Mouse (Mus musculus) embryonic facial prominence, embryonic 13.5 days (tissue): Measurements from ENCODE around the gene Capn11. TPM values are rescaled to one million over a fixed set of nuclear protein-coding genes. Genes with fewer than 3 reads are reported as not detected.

Experiments
- ATAC-seq: fragments of 200-750 bp; cut with Nextera tagmentation; 2 replicates; pipeline ENCODE4 v1.8.0; 2017; ENCODE audit warnings: low read depth; ENCODE audit not compliant: insufficient number of reproducible peaks, insufficient read depth, low FRiP score, low TSS enrichment
- H3K27ac ChIP-seq: fragments of 300-500 bp; sonication (generic); 2 replicates; pipeline ENCODE4 v1.5.1; 2015; ENCODE audit warnings: moderate library complexity, mild to moderate bottlenecking, inconsistent platforms
- H3K27me3 ChIP-seq: fragments of 300-500 bp; sonication (generic); 2 replicates; pipeline ENCODE4 v1.6.1; 2015; ENCODE audit warnings: mild to moderate bottlenecking, inconsistent platforms
- H3K36me3 ChIP-seq: fragments of 300-500 bp; sonication (generic); 2 replicates; pipeline ENCODE4 v1.6.1; 2015; ENCODE audit warnings: mild to moderate bottlenecking, inconsistent platforms
- H3K4me1 ChIP-seq: fragments of 300-500 bp; sonication (generic); 2 replicates; pipeline ENCODE4 v1.6.1; 2015; ENCODE audit warnings: inconsistent platforms
- H3K4me2 ChIP-seq: fragments of 300-500 bp; sonication (generic); 2 replicates; pipeline ENCODE4 v1.6.1; 2015; ENCODE audit warnings: moderate library complexity, mild to moderate bottlenecking, inconsistent platforms
- H3K4me3 ChIP-seq: fragments of 300-500 bp; sonication (generic); 2 replicates; pipeline ENCODE4 v1.5.1; 2015; ENCODE audit warnings: mild to moderate bottlenecking, inconsistent platforms
- H3K9ac ChIP-seq: fragments of 300-500 bp; sonication (generic); 2 replicates; pipeline ENCODE4 v1.6.1; 2015; ENCODE audit warnings: mild to moderate bottlenecking, inconsistent platforms
- H3K9me3 ChIP-seq: fragments of 300-500 bp; sonication (generic); 2 replicates; pipeline ENCODE4 v1.6.1; 2016; ENCODE audit warnings: inconsistent platforms
- WGBS: fragments of 180-500 bp; shearing (Covaris S2); methylation state at CpG from one replicate; pipeline ENCODE4 v1.1.7; 2015; ENCODE audit warnings: mixed read lengths; 5-methylcytosine and 5-hydroxymethylcytosine counted together
- polyA plus RNA-seq: library from polyadenylated mRNA; unstranded; fragments of >200 nt; fragmentation: Nextera tagmentation; extraction: Ambion mirVana; gene quantifications from 2 replicates; pipeline ENCODE4 v1.2.1, GENCODE M21; 2015

Gene Capn11
- polyA plus RNA-seq, 1 experiment from 2014 or later = 0.63 TPM

GRCm38 (mm10) chr17:45681588-45681987, 22.5 kb upstream of the Capn11 start:
- Histone ChIP-seq H3K4me1 (peaks cover 27% of the 10 kb centered on the region), H3K9me3 (no peaks in the 10 kb centered on the region), H3K4me3 (no peak overlapping the region), H3K27me3 (no peaks in the 10 kb centered on the region), H3K9ac (no peak overlapping the region), H3K27ac (no peak overlapping the region), H3K4me2 (no peak overlapping the region), H3K36me3 (peaks cover 22% of the 10 kb centered on the region)
- ATAC-seq = no peak
- WGBS = 89% methylated on average over 1 of the region's 1 CpGs

DNA sequence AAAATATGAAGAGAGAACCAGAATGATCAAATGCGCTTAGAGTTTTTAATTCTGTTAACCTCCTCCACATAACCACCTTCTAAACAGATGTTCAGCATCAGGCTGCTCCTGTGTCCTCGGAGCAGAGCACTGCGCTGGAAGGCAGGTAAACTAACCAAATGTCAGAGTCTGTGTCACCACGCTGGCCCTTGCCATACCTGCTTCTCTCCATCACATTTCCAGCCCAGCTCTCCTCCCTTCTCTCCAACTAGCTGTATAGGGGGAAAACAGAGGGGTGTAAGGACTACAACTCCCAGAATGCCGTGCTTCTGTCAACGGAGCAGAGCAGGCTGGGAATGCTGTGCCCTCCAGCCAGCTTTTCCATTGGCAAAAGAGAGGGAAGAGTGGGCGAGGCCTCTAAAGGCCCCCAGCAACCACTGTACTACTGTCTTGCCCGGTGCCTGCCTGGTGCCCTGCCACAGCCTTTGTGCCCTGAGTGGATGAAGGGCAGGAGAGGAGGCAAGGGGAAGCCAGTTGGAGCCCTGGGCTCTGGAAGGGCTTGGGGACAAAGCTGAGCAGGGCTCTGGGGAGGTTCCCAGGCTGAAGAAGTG, 21.4 kb upstream of the Capn11 start:
- 48% methylated on average over 8 of the region's 8 CpGs for WGBS
- H3K27ac ChIP-seq = peak overlapping the region; percentile 85

DNA sequence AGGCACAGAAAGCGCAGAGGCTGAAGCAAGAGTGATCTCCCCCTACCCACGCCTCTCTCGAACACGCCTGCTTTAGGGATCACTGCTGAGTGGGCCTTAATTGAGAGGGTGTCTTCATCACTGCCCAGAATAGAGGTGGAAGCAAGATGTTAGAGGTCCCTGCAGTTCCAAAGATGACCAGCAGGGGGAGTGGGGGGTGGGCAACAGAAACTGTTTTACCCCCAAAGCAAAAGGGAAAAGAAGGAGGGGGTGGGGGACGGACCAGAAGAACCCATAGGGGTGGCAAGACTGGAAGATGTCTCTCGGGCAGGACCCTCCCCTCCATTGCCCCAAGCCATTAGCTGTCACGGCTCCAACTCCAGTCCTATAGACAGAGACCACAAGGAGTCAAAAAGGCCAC, 19.0 kb upstream of the Capn11 start:
- H3K4me1 ChIP-seq = peaks cover 15% of the 10 kb centered on the region
- ATAC-seq = no peak
- H3K4me2 ChIP-seq = no peak overlapping the region
- H3K27me3 ChIP-seq = no peaks in the 10 kb centered on the region
- H3K27ac ChIP-seq = peak overlapping the region; percentile 62
- H3K9ac ChIP-seq = 0 out of 2 replicates have a peak overlapping the region, but pooled peaks have one; percentile 12
- 26% methylated on average over 7 of the region's 7 CpGs for WGBS
- H3K36me3 ChIP-seq = peaks cover 53% of the 10 kb centered on the region
- H3K4me3 ChIP-seq = no peak overlapping the region
- H3K9me3 ChIP-seq = no peaks in the 10 kb centered on the region

More for the DNA sequence above, 21.4 kb upstream of the Capn11 start:
- Histone ChIP-seq H3K27me3 (no peaks in the 10 kb centered on the region), H3K9me3 (no peaks in the 10 kb centered on the region), H3K4me3 (peak overlapping the region; percentile 25), H3K4me2 (peak overlapping the region; percentile 55), H3K9ac (peak overlapping the region; percentile 66), H3K36me3 (peaks cover 33% of the 10 kb centered on the region), H3K4me1 (peaks cover 27% of the 10 kb centered on the region)
- ATAC-seq = peak; percentile 43; the same call in 1 of the 2 replicates

DNA sequence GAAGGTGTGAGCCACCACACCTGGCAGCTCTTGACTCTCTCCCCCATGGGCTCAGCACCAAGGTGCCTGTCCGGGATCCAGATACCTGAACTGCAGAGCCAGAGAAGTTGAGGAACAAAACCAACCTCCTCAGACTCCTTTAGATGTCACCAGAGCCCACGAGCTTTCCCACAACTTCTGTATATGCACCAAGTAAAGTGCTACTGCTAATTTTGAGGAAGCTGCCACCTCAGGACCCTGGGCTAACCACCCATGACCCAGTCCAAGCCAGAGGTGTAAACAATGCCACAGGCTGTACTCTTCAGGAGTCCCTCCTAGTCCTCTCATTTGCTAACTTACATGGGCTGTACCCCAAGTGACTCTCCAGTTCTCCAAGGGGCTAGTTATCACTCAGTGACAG, 13.5 kb upstream of the Capn11 start:
- Histone ChIP-seq H3K4me2 (no peak overlapping the region), H3K36me3 (peaks cover 91% of the 10 kb centered on the region), H3K27me3 (no peaks in the 10 kb centered on the region), H3K4me3 (no peak overlapping the region), H3K9me3 (no peaks in the 10 kb centered on the region), H3K4me1 (no peaks in the 10 kb centered on the region), H3K9ac (no peak overlapping the region), H3K27ac (no peak overlapping the region)
- 88% methylated on average over 2 of the region's 2 CpGs for WGBS
- no peak for ATAC-seq

GRCm38 (mm10) chr17:45671821-45672220, 12.7 kb upstream of the Capn11 start:
- H3K36me3 ChIP-seq = peaks cover 91% of the 10 kb centered on the region

DNA sequence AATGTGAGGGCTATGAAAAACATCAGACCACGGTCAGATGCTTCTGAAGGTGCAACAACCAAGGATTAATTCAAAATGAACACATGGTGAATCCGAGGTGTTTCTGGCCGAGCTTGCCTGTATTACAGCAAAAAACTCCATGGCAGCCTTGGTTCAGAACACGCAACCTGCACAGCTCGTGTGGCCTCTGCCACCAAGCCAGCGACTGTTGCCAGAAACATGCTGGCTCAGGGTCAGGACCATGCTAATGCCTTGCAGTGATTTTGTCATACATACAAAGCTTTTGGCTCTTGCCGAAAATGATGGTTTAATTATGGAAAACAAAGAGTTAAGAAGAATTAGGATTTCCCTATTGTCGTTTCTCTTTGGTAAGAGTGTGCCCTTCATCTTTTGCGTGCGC, 8.9 kb upstream of the Capn11 start:
- 88% methylated on average over 10 of the region's 10 CpGs for WGBS
- Histone ChIP-seq H3K27me3 (no peaks in the 10 kb centered on the region), H3K36me3 (peaks cover 87% of the 10 kb centered on the region), H3K4me2 (no peak overlapping the region), H3K4me3 (no peak overlapping the region), H3K27ac (no peak overlapping the region), H3K9ac (no peak overlapping the region), H3K9me3 (no peaks in the 10 kb centered on the region), H3K4me1 (0 out of 2 replicates have a peak, but pooled peaks cover 3% of the 10 kb centered on the region)
- no peak for ATAC-seq

More at GRCm38 (mm10) chr17:45671821-45672220, 12.7 kb upstream of the Capn11 start:
- Histone ChIP-seq H3K27me3 (no peaks in the 10 kb centered on the region), H3K4me1 (no peaks in the 10 kb centered on the region), H3K27ac (no peak overlapping the region), H3K9me3 (no peaks in the 10 kb centered on the region), H3K9ac (no peak overlapping the region), H3K4me2 (no peak overlapping the region), H3K4me3 (no peak overlapping the region)
- 95% methylated on average over 1 of the region's 1 CpGs for whole genome bisulfite sequencing
- ATAC-seq = no peak

DNA sequence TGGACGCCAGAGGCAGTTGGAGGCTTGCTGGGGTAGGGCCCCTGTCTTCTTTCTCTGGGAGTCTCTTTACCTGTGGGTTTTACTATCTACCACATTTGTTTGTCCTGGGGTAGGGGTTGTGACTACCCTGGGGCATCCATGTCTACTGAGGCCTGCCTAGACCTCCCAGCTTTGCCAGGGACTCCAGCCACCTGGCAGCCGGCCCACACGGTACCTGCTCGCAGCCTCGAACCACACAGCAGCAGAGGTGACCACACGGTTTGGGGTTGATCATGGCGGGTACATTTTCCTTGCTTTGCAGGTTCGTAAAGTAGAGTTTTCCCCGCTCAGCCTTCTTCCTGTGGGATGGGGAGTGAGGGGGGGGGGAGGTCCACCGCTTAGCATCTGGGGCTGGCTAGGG, 8.4 kb upstream of the Capn11 start:
- Histone ChIP-seq H3K27me3 (no peaks in the 10 kb centered on the region), H3K4me1 (0 out of 2 replicates have a peak, but pooled peaks cover 3% of the 10 kb centered on the region), H3K9me3 (no peaks in the 10 kb centered on the region), H3K36me3 (peaks cover 87% of the 10 kb centered on the region), H3K9ac (no peak overlapping the region), H3K4me3 (no peak overlapping the region), H3K27ac (no peak overlapping the region), H3K4me2 (no peak overlapping the region)
- WGBS = 83% methylated on average over 10 of the region's 10 CpGs
- no peak for ATAC-seq

- ATAC-seq = no peak
- peaks cover 86% of the 10 kb centered on the region for H3K36me3 ChIP-seq
- H3K4me1 ChIP-seq = 0 out of 2 replicates have a peak, but pooled peaks cover 3% of the 10 kb centered on the region
- no peaks in the 10 kb centered on the region for H3K9me3 ChIP-seq
- no peak overlapping the region for H3K9ac ChIP-seq
- H3K27me3 ChIP-seq = no peaks in the 10 kb centered on the region
- 80% methylated on average over 11 of the region's 11 CpGs for WGBS
- H3K27ac ChIP-seq = no peak overlapping the region
- no peak overlapping the region for H3K4me2 ChIP-seq
- H3K4me3 ChIP-seq = no peak overlapping the region
Measured at GRCm38 (mm10) chr17:45666091-45666490, 7.0 kb upstream of the Capn11 start.

DNA sequence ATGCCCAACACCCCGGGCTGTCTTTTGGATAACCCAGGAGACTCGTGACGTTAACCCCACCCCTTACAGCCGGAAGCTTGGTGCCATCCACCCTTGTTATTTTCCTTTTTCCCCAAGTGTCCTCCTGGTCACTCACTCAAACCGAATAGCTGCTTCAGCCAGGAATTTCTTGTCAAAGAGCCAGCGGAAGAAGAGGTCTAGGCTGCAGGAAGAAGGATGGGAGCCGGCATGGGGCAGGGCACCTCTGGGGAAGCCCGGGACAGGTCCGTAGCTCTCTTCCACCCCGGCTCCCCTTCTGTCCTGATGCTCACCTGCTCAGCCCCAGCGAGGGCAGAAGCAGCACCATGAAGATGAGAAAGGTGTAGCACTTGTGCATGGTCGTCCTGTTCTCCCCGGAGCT, 5.5 kb upstream of the Capn11 start:
- no peak overlapping the region for H3K4me3 ChIP-seq
- 92% methylated on average over 13 of the region's 13 CpGs for WGBS
- H3K4me2 ChIP-seq = no peak overlapping the region
- H3K4me1 ChIP-seq = 0 out of 2 replicates have a peak, but pooled peaks cover 3% of the 10 kb centered on the region
- no peaks in the 10 kb centered on the region for H3K9me3 ChIP-seq
- H3K27me3 ChIP-seq = no peaks in the 10 kb centered on the region
- H3K27ac ChIP-seq = no peak overlapping the region
- peaks cover 82% of the 10 kb centered on the region for H3K36me3 ChIP-seq
- no peak for ATAC-seq
- H3K9ac ChIP-seq = no peak overlapping the region

- Histone ChIP-seq H3K27ac (no peak overlapping the region), H3K4me1 (0 out of 2 replicates have a peak, but pooled peaks cover 3% of the 10 kb centered on the region), H3K4me3 (no peak overlapping the region), H3K27me3 (no peaks in the 10 kb centered on the region), H3K4me2 (peak overlapping the region; percentile 44), H3K36me3 (peaks cover 69% of the 10 kb centered on the region), H3K9me3 (no peaks in the 10 kb centered on the region), H3K9ac (0 out of 2 replicates have a peak overlapping the region, but pooled peaks have one; percentile 52)
- no peak; the same call in 1 of the 2 replicates for ATAC-seq
- WGBS = 26% methylated on average over 27 of the region's 27 CpGs
Measured at GRCm38 (mm10) chr17:45663106-45663919, 4.2 kb upstream of the Capn11 start.

GRCm38 (mm10) chr17:45655820-45656219, 3.3 kb downstream of the Capn11 start:
- H3K9me3 ChIP-seq = no peaks in the 10 kb centered on the region
- no peak overlapping the region for H3K4me3 ChIP-seq
- no peaks in the 10 kb centered on the region for H3K4me1 ChIP-seq
- peaks cover 8% of the 10 kb centered on the region for H3K36me3 ChIP-seq
- 20% methylated on average over 6 of the region's 6 CpGs for WGBS
- no peak for ATAC-seq
- no peak overlapping the region for H3K27ac ChIP-seq
- no peak overlapping the region for H3K4me2 ChIP-seq
- no peaks in the 10 kb centered on the region for H3K27me3 ChIP-seq
- no peak overlapping the region for H3K9ac ChIP-seq

- Histone ChIP-seq H3K4me2 (no peak overlapping the region), H3K27ac (no peak overlapping the region), H3K9me3 (no peaks in the 10 kb centered on the region), H3K9ac (no peak overlapping the region), H3K36me3 (no peaks in the 10 kb centered on the region), H3K27me3 (no peaks in the 10 kb centered on the region), H3K4me1 (no peaks in the 10 kb centered on the region), H3K4me3 (no peak overlapping the region)
- 73% methylated on average over 7 of the region's 7 CpGs for WGBS
- no peak for ATAC-seq
Measured at GRCm38 (mm10) chr17:45653233-45653632, 5.9 kb downstream of the Capn11 start.
